Mouse (Mus musculus): ENCODE measurements at regions not wholly inside any gene's neighbourhood (a gene's known extent, or its start where the extent isn't known, plus 50 kb on each side); places are given as distances from the start of the nearest gene placed in this dataset.
A peak's percentile ranks its signal among the peaks of the same experiment; 100 is the strongest.

GRCm38 (mm10) chr8:26672486-26673395, 304.4 kb upstream of the Zfp703 start:
- Histone ChIP-seq H3K9me3 (no peaks in the 10 kb centered on the region), H3K36me3 (no peaks in the 10 kb centered on the region), H3K4me3 (replicated peaks) (no peak overlapping the region), H3K4me2 (replicated peaks) (no peak overlapping the region), H3K9ac (no peak overlapping the region), H3K4me1 (replicated peaks) (peaks cover 17% of the 10 kb centered on the region), H3K27me3 (replicated peaks) (no peaks in the 10 kb centered on the region), H3K27ac (no peak overlapping the region)
- peak; percentile 82 for ATAC-seq
- 17% methylated on average over 9 of the region's 9 CpGs for WGBS

GRCm38 (mm10) chr8:26677584-26678138, 299.5 kb upstream of the Zfp703 start:
- no peaks in the 10 kb centered on the region for H3K9me3 ChIP-seq

GRCm38 (mm10) chr8:26680891-26681381, 296.2 kb upstream of the Zfp703 start:
- 0 out of 2 replicates have a peak, but pooled peaks cover 7% of the 10 kb centered on the region for H3K27me3 ChIP-seq (replicated peaks)
- no peaks in the 10 kb centered on the region for H3K36me3 ChIP-seq
- 59% methylated on average over 11 of the region's 11 CpGs for whole genome bisulfite sequencing

More at GRCm38 (mm10) chr8:26677584-26678138, 299.5 kb upstream of the Zfp703 start:
- Histone ChIP-seq H3K4me1 (replicated peaks) (peaks cover 15% of the 10 kb centered on the region), H3K36me3 (no peaks in the 10 kb centered on the region), H3K4me3 (replicated peaks) (no peak overlapping the region), H3K4me2 (replicated peaks) (no peak overlapping the region), H3K27me3 (replicated peaks) (0 out of 2 replicates have a peak, but pooled peaks cover 7% of the 10 kb centered on the region), H3K27ac (no peak overlapping the region), H3K9ac (no peak overlapping the region)
- WGBS = 72% methylated on average over 18 of the region's 18 CpGs
- ATAC-seq = no peak

GRCm38 (mm10) chr8:26687146-26687545, 290.0 kb upstream of the Zfp703 start:
- H3K36me3 ChIP-seq = no peaks in the 10 kb centered on the region
- H3K4me1 ChIP-seq (replicated peaks) = peaks cover 4% of the 10 kb centered on the region; the same call in 1 of the 2 replicates
- no peak for ATAC-seq
- H3K27me3 ChIP-seq (replicated peaks) = no peaks in the 10 kb centered on the region
- H3K27ac ChIP-seq = no peak overlapping the region
- no peak overlapping the region for H3K9ac ChIP-seq
- H3K4me3 ChIP-seq (replicated peaks) = no peak overlapping the region
- no peak overlapping the region for H3K4me2 ChIP-seq (replicated peaks)
- no peaks in the 10 kb centered on the region for H3K9me3 ChIP-seq

More at GRCm38 (mm10) chr8:26680891-26681381, 296.2 kb upstream of the Zfp703 start:
- H3K4me2 ChIP-seq (replicated peaks) = no peak overlapping the region
- H3K4me3 ChIP-seq (replicated peaks) = no peak overlapping the region
- H3K9me3 ChIP-seq = no peaks in the 10 kb centered on the region
- H3K27ac ChIP-seq = no peak overlapping the region
- ATAC-seq = no peak
- H3K9ac ChIP-seq = no peak overlapping the region
- no peaks in the 10 kb centered on the region for H3K4me1 ChIP-seq (replicated peaks)

- 55% methylated on average over 4 of the region's 4 CpGs for WGBS
- no peaks in the 10 kb centered on the region for H3K27me3 ChIP-seq (replicated peaks)
- no peaks in the 10 kb centered on the region for H3K9me3 ChIP-seq
Measured at GRCm38 (mm10) chr8:26688035-26688434, 289.1 kb upstream of the Zfp703 start.

GRCm38 (mm10) chr8:26688745-26689478, 288.2 kb upstream of the Zfp703 start:
- Histone ChIP-seq H3K4me3 (replicated peaks) (no peak overlapping the region), H3K36me3 (no peaks in the 10 kb centered on the region), H3K27ac (no peak overlapping the region), H3K4me2 (replicated peaks) (no peak overlapping the region), H3K9ac (no peak overlapping the region), H3K9me3 (no peaks in the 10 kb centered on the region), H3K27me3 (replicated peaks) (no peaks in the 10 kb centered on the region), H3K4me1 (replicated peaks) (peaks cover 4% of the 10 kb centered on the region; the same call in 1 of the 2 replicates)
- no peak for ATAC-seq
- 62% methylated on average over 5 of the region's 5 CpGs for WGBS

More at GRCm38 (mm10) chr8:26688035-26688434, 289.1 kb upstream of the Zfp703 start:
- H3K9ac ChIP-seq = no peak overlapping the region
- no peak overlapping the region for H3K4me3 ChIP-seq (replicated peaks)
- peaks cover 4% of the 10 kb centered on the region; the same call in 1 of the 2 replicates for H3K4me1 ChIP-seq (replicated peaks)
- no peak overlapping the region for H3K4me2 ChIP-seq (replicated peaks)
- no peak overlapping the region for H3K27ac ChIP-seq
- no peak for ATAC-seq
- no peaks in the 10 kb centered on the region for H3K36me3 ChIP-seq

- no peak overlapping the region for H3K27ac ChIP-seq
Measured at GRCm38 (mm10) chr8:26689479-26690177, 287.5 kb upstream of the Zfp703 start.

GRCm38 (mm10) chr8:26690178-26690735, 286.9 kb upstream of the Zfp703 start:
- H3K4me3 ChIP-seq (replicated peaks) = no peak overlapping the region
- H3K9ac ChIP-seq = no peak overlapping the region
- peaks cover 4% of the 10 kb centered on the region; the same call in 1 of the 2 replicates for H3K4me1 ChIP-seq (replicated peaks)
- 38% methylated on average over 6 of the region's 6 CpGs for WGBS
- peak; percentile 52; the same call in 1 of the 2 replicates for ATAC-seq
- H3K4me2 ChIP-seq (replicated peaks) = no peak overlapping the region
- no peaks in the 10 kb centered on the region for H3K27me3 ChIP-seq (replicated peaks)
- H3K9me3 ChIP-seq = no peaks in the 10 kb centered on the region
- no peak overlapping the region for H3K27ac ChIP-seq
- H3K36me3 ChIP-seq = no peaks in the 10 kb centered on the region

More at GRCm38 (mm10) chr8:26689479-26690177, 287.5 kb upstream of the Zfp703 start:
- no peak overlapping the region for H3K4me2 ChIP-seq (replicated peaks)
- 24% methylated on average over 10 of the region's 10 CpGs for whole genome bisulfite sequencing
- no peak overlapping the region for H3K9ac ChIP-seq
- H3K9me3 ChIP-seq = no peaks in the 10 kb centered on the region
- H3K27me3 ChIP-seq (replicated peaks) = no peaks in the 10 kb centered on the region
- peaks cover 4% of the 10 kb centered on the region; the same call in 1 of the 2 replicates for H3K4me1 ChIP-seq (replicated peaks)
- ATAC-seq = peak; percentile 84
- H3K36me3 ChIP-seq = no peaks in the 10 kb centered on the region
- no peak overlapping the region for H3K4me3 ChIP-seq (replicated peaks)

- no peaks in the 10 kb centered on the region for H3K9me3 ChIP-seq
- 91% methylated on average over 1 of the region's 4 CpGs for WGBS
- H3K4me2 ChIP-seq (replicated peaks) = no peak overlapping the region
- no peak overlapping the region for H3K27ac ChIP-seq
- no peak for ATAC-seq
- no peaks in the 10 kb centered on the region for H3K36me3 ChIP-seq
- H3K4me1 ChIP-seq (replicated peaks) = 0 out of 2 replicates have a peak, but pooled peaks cover 2% of the 10 kb centered on the region
- no peak overlapping the region for H3K9ac ChIP-seq
- no peak overlapping the region for H3K4me3 ChIP-seq (replicated peaks)
- H3K27me3 ChIP-seq (replicated peaks) = no peaks in the 10 kb centered on the region
Measured at GRCm38 (mm10) chr8:26697579-26698084, 279.5 kb upstream of the Zfp703 start.

GRCm38 (mm10) chr8:26698580-26698979, 278.5 kb upstream of the Zfp703 start:
- Histone ChIP-seq H3K4me1 (replicated peaks) (0 out of 2 replicates have a peak, but pooled peaks cover 2% of the 10 kb centered on the region), H3K36me3 (no peaks in the 10 kb centered on the region), H3K4me3 (replicated peaks) (no peak overlapping the region), H3K27me3 (replicated peaks) (no peaks in the 10 kb centered on the region), H3K27ac (no peak overlapping the region), H3K4me2 (replicated peaks) (no peak overlapping the region), H3K9me3 (no peaks in the 10 kb centered on the region), H3K9ac (no peak overlapping the region)
- WGBS = 38% methylated on average over 7 of the region's 7 CpGs
- peak; percentile 43; the same call in 1 of the 2 replicates for ATAC-seq
